Mouse (Mus musculus) liver, adult 2 months (tissue): ENCODE measurements around the gene Gfi1.

Source experiments
- CTCF ChIP-seq: fragments of 200-500 bp; IDR thresholded peaks from 2 replicates; pipeline ENCODE4 v1.5.1; 2011; ENCODE audit warnings: low read depth, low read length, control low read depth
- POLR2A ChIP-seq: fragments of 200-500 bp; IDR thresholded peaks from 2 replicates; pipeline ENCODE4 v1.6.1; 2011; ENCODE audit warnings: low read length, control low read depth; ENCODE audit not compliant: insufficient read depth; ENCODE audit errors: extremely low read depth

- TF ChIP-seq CTCF = no peak
- TF ChIP-seq POLR2A = no peak
Measured at GRCm38 (mm10) chr5:107764486-107764885, 38.6 kb upstream of the Gfi1 start.
